Mouse (Mus musculus) embryo, embryonic 11.5 days (tissue): Measurements from ENCODE around the gene Mrpl55.
"Not testable (repeated sequence)": the region's sequence is repeated elsewhere in the genome, so short reads cannot be mapped to it uniquely, and the experiment has no call there.

ENCODE experiments used
- DNase-seq: peaks from one replicate; pipeline ENCODE4 v3.0.0-alpha.2; 2012; ENCODE audit warnings: low read depth, low spot score

Gene Mrpl55

GRCm38 (mm10) chr11:59191231-59192058 is 10.8 kb upstream of the Mrpl55 start:
- DNase-seq = peak; percentile 79

GRCm38 (mm10) chr11:59192059-59192386 is 10.3 kb upstream of the Mrpl55 start, which contains the start of gene Guk1:
Gene Guk1 (minus strand): TSS chr11:59192212.
- DNase-seq = no peak

GRCm38 (mm10) chr11:59196230-59196629 is 6.1 kb upstream of the Mrpl55 start:
- no peak for DNase-seq

GRCm38 (mm10) chr11:59201216-59202002 is 877 bp upstream of the Mrpl55 start:
- no peak for DNase-seq

GRCm38 (mm10) chr11:59208153-59208831 is 6.0 kb downstream of the Mrpl55 start, which contains the start of gene 2310033P09Rik:
Gene 2310033P09Rik (plus strand): TSS chr11:59208321.
- DNase-seq = peak; percentile 90

- DNase-seq = peak; percentile 56
Measured at GRCm38 (mm10) chr11:59209003-59209441, 6.7 kb downstream of the Mrpl55 start.

- no peak for DNase-seq
Measured at GRCm38 (mm10) chr11:59209580-59209979, 7.3 kb downstream of the Mrpl55 start.

- DNase-seq = no peak
Measured at GRCm38 (mm10) chr11:59210020-59210419, 7.7 kb downstream of the Mrpl55 start.

- DNase-seq = not testable (repeated sequence)
Measured at GRCm38 (mm10) chr11:59211561-59211960, 9.3 kb downstream of the Mrpl55 start.

GRCm38 (mm10) chr11:59212320-59212719 is 10.0 kb downstream of the Mrpl55 start:
- not testable (repeated sequence) for DNase-seq

- no peak for DNase-seq
Measured at GRCm38 (mm10) chr11:59212892-59213494, 10.7 kb downstream of the Mrpl55 start.

GRCm38 (mm10) chr11:59216955-59217354 is 14.7 kb downstream of the Mrpl55 start:
- DNase-seq = no peak

- no peak for DNase-seq
Measured at GRCm38 (mm10) chr11:59218389-59218998, 16.2 kb downstream of the Mrpl55 start.

GRCm38 (mm10) chr11:59219064-59219463 is 16.8 kb downstream of the Mrpl55 start:
- no peak for DNase-seq

GRCm38 (mm10) chr11:59221604-59222003 is 19.3 kb downstream of the Mrpl55 start:
- DNase-seq = no peak

- DNase-seq = no peak
Measured at GRCm38 (mm10) chr11:59222306-59222705, 20.0 kb downstream of the Mrpl55 start.

GRCm38 (mm10) chr11:59224025-59224424 is 21.7 kb downstream of the Mrpl55 start:
- no peak for DNase-seq

GRCm38 (mm10) chr11:59224470-59224869 is 22.2 kb downstream of the Mrpl55 start:
- DNase-seq = no peak

- DNase-seq = no peak
Measured at GRCm38 (mm10) chr11:59225167-59225566, 22.9 kb downstream of the Mrpl55 start.

- DNase-seq = no peak
Measured at GRCm38 (mm10) chr11:59226251-59226650, 24.0 kb downstream of the Mrpl55 start.
